Mouse (Mus musculus): ENCODE results near the gene Gm14214. TPM values are rescaled to one million over a fixed set of nuclear protein-coding genes. Genes with fewer than 3 reads are reported as not detected.

Gene Gm14214
- polyA plus RNA-seq, 1 experiment = not detected

GRCm38 (mm10) chr2:154807689-154808088 is 37.9 kb upstream of the Gm14214 start:
- TF ChIP-seq POLR2A (IDR thresholded peaks at IDR 0.05; ENCODE audit: low read depth, low read length) (no peak), CTCF (conservative IDR thresholded peaks at IDR 0.05; ENCODE audit: insufficient read depth, insufficient read length, low read depth, low read length) (no peak)
- no peak overlapping the region for H3K4me3 ChIP-seq (ENCODE audit: insufficient read depth, low read depth, low read length)
- H3K4me1 ChIP-seq (ENCODE audit: control insufficient read depth, insufficient read depth, low read length) = peaks cover 20% of the 10 kb centered on the region; the same call in 1 of the 2 replicates
- no peaks in the 10 kb centered on the region for H3K27me3 ChIP-seq (replicated peaks; ENCODE audit: control insufficient read depth, insufficient read depth, low read length)
- WGBS = 24% methylated on average over 1 of the region's 1 CpGs
- DNase-seq = no peak
- no peaks in the 10 kb centered on the region for H3K36me3 ChIP-seq (ENCODE audit: control insufficient read depth, insufficient read depth, low read length)
- no peak overlapping the region for H3K27ac ChIP-seq (ENCODE audit: insufficient read depth, low read depth, low read length)

- no peak for DNase-seq
- H3K36me3 ChIP-seq (ENCODE audit: control insufficient read depth, insufficient read depth, low read length) = no peaks in the 10 kb centered on the region
- 82% methylated on average over 4 of the region's 4 CpGs for WGBS
- no peak overlapping the region for H3K4me3 ChIP-seq (ENCODE audit: insufficient read depth, low read depth, low read length)
- TF ChIP-seq POLR2A (IDR thresholded peaks at IDR 0.05; ENCODE audit: low read depth, low read length) = no peak
- no peak for TF ChIP-seq CTCF (conservative IDR thresholded peaks at IDR 0.05; ENCODE audit: insufficient read depth, insufficient read length, low read depth, low read length)
- H3K27me3 ChIP-seq (replicated peaks; ENCODE audit: control insufficient read depth, insufficient read depth, low read length) = no peaks in the 10 kb centered on the region
- peaks cover 3% of the 10 kb centered on the region; the same call in 1 of the 2 replicates for H3K4me1 ChIP-seq (ENCODE audit: control insufficient read depth, insufficient read depth, low read length)
- no peak overlapping the region for H3K27ac ChIP-seq (ENCODE audit: insufficient read depth, low read depth, low read length)
These were observed 34.0 kb upstream of the Gm14214 start for GRCm38 (mm10) chr2:154803845-154804244.

GRCm38 (mm10) chr2:154803372-154803771 is 33.5 kb upstream of the Gm14214 start:
- WGBS = 63% methylated on average over 1 of the region's 1 CpGs
- TF ChIP-seq CTCF (conservative IDR thresholded peaks at IDR 0.05; ENCODE audit: insufficient read depth, insufficient read length, low read depth, low read length) (no peak), POLR2A (IDR thresholded peaks at IDR 0.05; ENCODE audit: low read depth, low read length) (no peak)
- no peak for DNase-seq
- no peak overlapping the region for H3K27ac ChIP-seq (ENCODE audit: insufficient read depth, low read depth, low read length)
- no peaks in the 10 kb centered on the region for H3K36me3 ChIP-seq (ENCODE audit: control insufficient read depth, insufficient read depth, low read length)
- peaks cover 3% of the 10 kb centered on the region; the same call in 1 of the 2 replicates for H3K4me1 ChIP-seq (ENCODE audit: control insufficient read depth, insufficient read depth, low read length)
- no peaks in the 10 kb centered on the region for H3K27me3 ChIP-seq (replicated peaks; ENCODE audit: control insufficient read depth, insufficient read depth, low read length)
- H3K4me3 ChIP-seq (ENCODE audit: insufficient read depth, low read depth, low read length) = no peak overlapping the region

- TF ChIP-seq CTCF (conservative IDR thresholded peaks at IDR 0.05; ENCODE audit: insufficient read depth, insufficient read length, low read depth, low read length) (no peak), POLR2A (IDR thresholded peaks at IDR 0.05; ENCODE audit: low read depth, low read length) (no peak)
- under 1% methylated on average over 65 of the region's 67 CpGs for WGBS
- DNase-seq = peak; percentile 91
- Histone ChIP-seq H3K27ac (ENCODE audit: insufficient read depth, low read depth, low read length) (peak overlapping the region; percentile 97), H3K4me1 (ENCODE audit: control insufficient read depth, insufficient read depth, low read length) (peaks cover 7% of the 10 kb centered on the region), H3K27me3 (replicated peaks; ENCODE audit: control insufficient read depth, insufficient read depth, low read length) (no peaks in the 10 kb centered on the region), H3K4me3 (ENCODE audit: insufficient read depth, low read depth, low read length) (peak overlapping the region; percentile 88), H3K36me3 (ENCODE audit: control insufficient read depth, insufficient read depth, low read length) (no peaks in the 10 kb centered on the region)
These were observed 22.1 kb upstream of the Gm14214 start for GRCm38 (mm10) chr2:154791661-154792642.

- 1% methylated on average over 80 of the region's 89 CpGs for WGBS
- H3K4me3 ChIP-seq (ENCODE audit: insufficient read depth, low read depth, low read length) = peak within 1 kb of the TSS; percentile 88
These were observed 21.0 kb upstream of the Gm14214 start, which contains the start of the genes Raly and a for GRCm38 (mm10) chr2:154790656-154791483. TSS of gene Raly (plus strand) at chr2:154791096. TSS of gene a (plus strand) at chr2:154791402.

GRCm38 (mm10) chr2:154789977-154790655 is 20.3 kb upstream of the Gm14214 start:
- H3K36me3 ChIP-seq (ENCODE audit: control insufficient read depth, insufficient read depth, low read length) = no peaks in the 10 kb centered on the region
- no peaks in the 10 kb centered on the region for H3K27me3 ChIP-seq (replicated peaks; ENCODE audit: control insufficient read depth, insufficient read depth, low read length)
- peak overlapping the region; percentile 31 for H3K4me3 ChIP-seq (ENCODE audit: insufficient read depth, low read depth, low read length)
- WGBS = 11% methylated on average over 14 of the region's 14 CpGs
- TF ChIP-seq CTCF (conservative IDR thresholded peaks at IDR 0.05; ENCODE audit: insufficient read depth, insufficient read length, low read depth, low read length) (no peak), POLR2A (IDR thresholded peaks at IDR 0.05; ENCODE audit: low read depth, low read length) (no peak)
- peaks cover 7% of the 10 kb centered on the region for H3K4me1 ChIP-seq (ENCODE audit: control insufficient read depth, insufficient read depth, low read length)
- DNase-seq = no peak
- H3K27ac ChIP-seq (ENCODE audit: insufficient read depth, low read depth, low read length) = no peak overlapping the region

More at GRCm38 (mm10) chr2:154790656-154791483, 21.0 kb upstream of the Gm14214 start, which contains the start of the genes Raly and a:
- no peaks in the 10 kb centered on the region for H3K36me3 ChIP-seq (ENCODE audit: control insufficient read depth, insufficient read depth, low read length)
- no peaks in the 10 kb centered on the region for H3K27me3 ChIP-seq (replicated peaks; ENCODE audit: control insufficient read depth, insufficient read depth, low read length)
- H3K27ac ChIP-seq (ENCODE audit: insufficient read depth, low read depth, low read length) = peak within 1 kb of the TSS; percentile 97
- TF ChIP-seq CTCF (conservative IDR thresholded peaks at IDR 0.05; ENCODE audit: insufficient read depth, insufficient read length, low read depth, low read length) = no peak
- TF ChIP-seq POLR2A (IDR thresholded peaks at IDR 0.05; ENCODE audit: low read depth, low read length) = peak; percentile 95
- peaks cover 7% of the 10 kb centered on the region for H3K4me1 ChIP-seq (ENCODE audit: control insufficient read depth, insufficient read depth, low read length)
- peak; percentile 99 for DNase-seq
